In the genomic region with DNA sequence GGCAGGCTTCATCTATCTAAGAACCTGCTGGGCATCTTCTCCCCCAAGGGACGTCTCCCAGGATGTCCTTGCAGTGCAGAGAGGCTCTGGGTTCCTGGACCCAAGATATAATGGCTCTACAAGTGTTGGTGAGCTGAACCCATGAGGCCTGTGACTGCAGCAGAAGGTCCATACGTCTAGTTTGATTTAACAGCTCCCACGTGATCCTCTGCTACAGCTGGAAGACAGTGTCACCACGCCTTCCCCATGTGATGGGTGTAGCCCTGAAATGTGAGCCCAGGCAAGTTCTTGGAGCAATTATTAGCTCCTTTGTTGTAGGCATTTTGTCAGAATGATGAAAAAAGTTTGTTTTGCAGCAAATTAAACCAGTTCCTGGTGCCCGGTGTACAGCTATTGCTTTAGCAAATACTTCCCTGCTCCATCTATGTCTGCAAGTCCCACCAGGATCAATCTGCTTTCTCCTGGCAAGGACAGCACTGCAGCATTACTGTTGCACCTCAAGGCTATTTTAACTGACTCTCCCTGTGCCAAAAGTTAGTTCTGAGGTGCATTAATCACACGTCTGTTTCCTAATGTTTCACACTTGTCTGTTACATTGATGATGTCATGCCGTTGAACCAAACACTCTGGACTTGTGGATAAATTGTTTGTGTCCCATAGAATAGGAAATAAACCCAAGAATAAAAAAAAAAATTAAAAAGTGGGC, we compare ENCODE assay signal across 12 mouse cellular contexts.
DNase-seq lines count a peak whose midpoint lies in the region; ATAC-seq lines count a peak whose summit lies in the region.
"Had no signal": no experiment of that assay in that cellular context is flagged by ENCODE, and none has a peak within 500 bp of the region (broad histone marks: within the 10 kb centered on the region; RNA-seq: fewer than 3 reads in every experiment).

No protein-coding gene starts in this region.

- peak; percentile 36 for DNase-seq in embryo, embryonic 10 days (ENCODE audit: low spot score)
- no peak for DNase-seq in embryo, embryonic 9.5 days (ENCODE audit: extremely low spot score)
- peak; percentile 29 for DNase-seq in neural tube, embryonic 10.5 days (ENCODE audit: extremely low spot score, low spot score)
- DNase-seq in cerebellum, adult 11 months: no peak
- DNase-seq in heart, postnatal 14 days: no peak
- DNase-seq in left cerebral cortex, adult 11 months (ENCODE audit: low spot score): no peak
- DNase-seq: gastrocnemius, postnatal 10 days had no signal

- no peaks in the 10 kb centered on the region for H3K9me3 ChIP-seq in neural tube, embryonic 15.5 days (replicated peaks)
- no peaks in the 10 kb centered on the region for H3K9me3 ChIP-seq in liver, embryonic 12.5 days (replicated peaks)
- H3K9me3 ChIP-seq: heart, embryonic 13.5 days had no signal

- H3K4me3 ChIP-seq in neural tube, embryonic 15.5 days (replicated peaks): no peak overlapping the region
- H3K4me3 ChIP-seq in liver, embryonic 12.5 days: no peak overlapping the region
- H3K4me3 ChIP-seq: heart, embryonic 13.5 days had no signal

- no peak for ATAC-seq in neural tube, embryonic 15.5 days (ENCODE audit: low FRiP score)
- peak; percentile 70; the same call in 1 of the 2 replicates for ATAC-seq in liver, embryonic 12.5 days
- ATAC-seq: forebrain, embryonic 14.5 days; hindbrain, postnatal 0 days had no signal

- no peaks in the 10 kb centered on the region for H3K27me3 ChIP-seq in neural tube, embryonic 15.5 days (replicated peaks)
- no peaks in the 10 kb centered on the region for H3K27me3 ChIP-seq in liver, embryonic 12.5 days (replicated peaks)
- H3K27me3 ChIP-seq: heart, embryonic 13.5 days had no signal

- no peak overlapping the region for H3K9ac ChIP-seq in neural tube, embryonic 15.5 days (replicated peaks)
- H3K9ac ChIP-seq in liver, embryonic 12.5 days: no peak overlapping the region
- H3K9ac ChIP-seq: heart, embryonic 13.5 days had no signal

- 68% methylated on average over 7 of the region's 7 CpGs for WGBS in neural tube, embryonic 15.5 days
- 58% methylated on average over 7 of the region's 7 CpGs for WGBS in liver, embryonic 12.5 days (ENCODE audit: insufficient replicate concordance)

- no peak overlapping the region for H3K4me2 ChIP-seq in neural tube, embryonic 15.5 days
- no peak overlapping the region for H3K4me2 ChIP-seq in liver, embryonic 12.5 days
- H3K4me2 ChIP-seq: heart, embryonic 13.5 days had no signal

- intact Hi-C loops in heart, postnatal 14 days (cut with DNase I): no loop called here

- peaks cover 1% of the 10 kb centered on the region; the same call in 1 of the 2 replicates for H3K4me1 ChIP-seq in neural tube, embryonic 15.5 days
- H3K4me1 ChIP-seq in liver, embryonic 12.5 days: peaks cover 34% of the 10 kb centered on the region
- H3K4me1 ChIP-seq: heart, embryonic 13.5 days had no signal

- H3K36me3 ChIP-seq in neural tube, embryonic 15.5 days: no peaks in the 10 kb centered on the region
- no peaks in the 10 kb centered on the region for H3K36me3 ChIP-seq in liver, embryonic 12.5 days
- H3K36me3 ChIP-seq: heart, embryonic 13.5 days had no signal

- no peak overlapping the region for H3K27ac ChIP-seq in neural tube, embryonic 15.5 days (replicated peaks)
- H3K27ac ChIP-seq in liver, embryonic 12.5 days: no peak overlapping the region
- H3K27ac ChIP-seq: heart, embryonic 13.5 days; hindbrain, postnatal 0 days had no signal

Comparison
In these comparisons a context has a peak if more than half of its experiments do, and no peak if none do; other contexts are left out.
1. DNase-seq: peak in embryo, embryonic 10 days (single experiment) and neural tube, embryonic 10.5 days (single experiment); none in embryo, embryonic 9.5 days (single experiment), cerebellum, adult 11 months (single experiment), heart, postnatal 14 days (0 of 2) and left cerebral cortex, adult 11 months (single experiment).